Mouse (Mus musculus) CH12.LX (cell line): ENCODE data around the gene Ctnna2. TPM values are rescaled to one million over a fixed set of nuclear protein-coding genes. Genes with fewer than 3 reads are reported as not detected.

ENCODE experiments used
- DNase-seq: peaks from one replicate; pipeline ENCODE4 v3.0.0-alpha.2; 2013; ENCODE audit errors: extremely low read depth
- H3K27ac ChIP-seq: 2 replicates; pipeline ENCODE4 v1.5.1; 2012; ENCODE audit warnings: low read depth, mild to moderate bottlenecking, control low read depth, moderate library complexity; ENCODE audit not compliant: insufficient read depth
- H3K27me3 ChIP-seq: replicated peaks from 2 replicates; pipeline ENCODE3; 2012; ENCODE audit warnings: inconsistent platforms
- H3K36me3 ChIP-seq, 2 experiments: replicated peaks in 1 of 2; 2 replicates each; pipeline versions ENCODE3 to v1.6.1; 2012; ENCODE audit warnings: inconsistent platforms in 1 of 2, low read length in 1 of 2, mild to moderate bottlenecking in 1 of 2, mixed read lengths in 1 of 2, moderate library complexity in 1 of 2; ENCODE audit not compliant: control insufficient read depth in 1 of 2, insufficient read depth in 1 of 2
- H3K4me1 ChIP-seq, 2 experiments: 2 replicates each; pipeline ENCODE4 v1.6.1; 2012; ENCODE audit warnings: inconsistent platforms in 1 of 2, moderate library complexity in 1 of 2; ENCODE audit not compliant: insufficient read depth in 2 of 2, control insufficient read depth in 1 of 2
- H3K4me2 ChIP-seq: 2 replicates; pipeline ENCODE4 v1.6.1; 2012; ENCODE audit warnings: low read depth, mild to moderate bottlenecking, control low read depth; ENCODE audit not compliant: poor library complexity, insufficient read depth, severe bottlenecking
- H3K4me3 ChIP-seq, 3 experiments: fragments of 150-350 bp in 1 of 3; sonication (generic) in 1 of 3; replicated peaks in 1 of 3; 2 replicates each; pipeline versions ENCODE3 to v1.5.1; 2011 to 2012; ENCODE audit warnings: low read depth in 2 of 3, low read length in 2 of 3, mild to moderate bottlenecking in 2 of 3, moderate library complexity in 2 of 3, control low read depth in 1 of 3, improper control_type of control experiment in 1 of 3, inconsistent platforms in 1 of 3, mixed read lengths in 1 of 3; ENCODE audit not compliant: poor library complexity in 1 of 3
- H3K79me2 ChIP-seq: replicated peaks from 2 replicates; pipeline ENCODE4 v1.6.1; 2012; ENCODE audit warnings: mild to moderate bottlenecking, moderate library complexity; ENCODE audit not compliant: control insufficient read depth, poor library complexity, insufficient read depth, severe bottlenecking; ENCODE audit errors: extremely low read depth
- H3K9ac ChIP-seq: 2 replicates; pipeline ENCODE4 v1.6.1; 2012; ENCODE audit warnings: low read depth, mild to moderate bottlenecking, control low read depth, moderate library complexity; ENCODE audit not compliant: insufficient read depth
- H3K9me3 ChIP-seq: replicated peaks from 2 replicates; pipeline ENCODE3; 2012; ENCODE audit warnings: low read length, inconsistent platforms, mixed read lengths
- BHLHE40 ChIP-seq: IDR thresholded peaks from 2 replicates; pipeline ENCODE4 v1.6.1; 2011; ENCODE audit warnings: mild to moderate bottlenecking, low read depth, low read length, improper control_type of control experiment
- CHD1 ChIP-seq: IDR thresholded peaks from 2 replicates; pipeline ENCODE4 v1.6.1; 2012; ENCODE audit warnings: low read depth, low read length, improper control_type of control experiment, inconsistent platforms
- CHD2 ChIP-seq: IDR thresholded peaks from 2 replicates; pipeline ENCODE4 v1.6.1; 2011; ENCODE audit warnings: low read length, improper control_type of control experiment
- E2F4 ChIP-seq: IDR thresholded peaks from 2 replicates; pipeline ENCODE4 v1.6.1; 2011; ENCODE audit warnings: low read depth, low read length, improper control_type of control experiment; ENCODE audit not compliant: insufficient replicate concordance
- ETS1 ChIP-seq: conservative IDR thresholded peaks from 2 replicates; pipeline ENCODE4 v1.6.1; 2012; ENCODE audit warnings: low read depth, mild to moderate bottlenecking, inconsistent platforms, low read length, improper control_type of control experiment, moderate library complexity
- HCFC1 ChIP-seq: IDR thresholded peaks from 2 replicates; pipeline ENCODE4 v1.6.1; 2012; ENCODE audit warnings: low read depth, mild to moderate bottlenecking, inconsistent platforms, low read length, improper control_type of control experiment
- IRF4 ChIP-seq: IDR thresholded peaks from 2 replicates; pipeline ENCODE4 v1.6.1; 2014; ENCODE audit warnings: low read depth, mild to moderate bottlenecking, inconsistent platforms, low read length, improper control_type of control experiment
- MYC ChIP-seq: IDR thresholded peaks from 2 replicates; pipeline ENCODE4 v1.6.1; 2011; ENCODE audit warnings: low read depth, mild to moderate bottlenecking, improper control_type of control experiment, low read length
- NELFE ChIP-seq: IDR thresholded peaks from 2 replicates; pipeline ENCODE4 v1.6.1; 2011; ENCODE audit warnings: low read depth, low read length, improper control_type of control experiment
- NRF1 ChIP-seq: IDR thresholded peaks from 2 replicates; pipeline ENCODE4 v1.6.1; 2014; ENCODE audit warnings: low read depth, mild to moderate bottlenecking, inconsistent platforms, low read length, improper control_type of control experiment, moderate library complexity
- POLR2AphosphoS2 ChIP-seq: IDR thresholded peaks from 2 replicates; pipeline ENCODE4 v1.6.1; 2011; ENCODE audit warnings: low read depth, low read length, improper control_type of control experiment
- RAD21 ChIP-seq: IDR thresholded peaks from 2 replicates; pipeline ENCODE4 v1.6.1; 2011; ENCODE audit warnings: low read depth, mild to moderate bottlenecking, low read length, improper control_type of control experiment, moderate library complexity
- SIN3A ChIP-seq: IDR thresholded peaks from 2 replicates; pipeline ENCODE4 v1.6.1; 2012; ENCODE audit warnings: low read length, improper control_type of control experiment, inconsistent platforms
- TBP ChIP-seq: conservative IDR thresholded peaks from 2 replicates; pipeline ENCODE4 v1.6.1; 2011; ENCODE audit warnings: low read depth, low read length, improper control_type of control experiment
- TCF12 ChIP-seq: IDR thresholded peaks from 2 replicates; pipeline ENCODE4 v1.6.1; 2014; ENCODE audit warnings: low read depth, mild to moderate bottlenecking, inconsistent platforms, low read length, improper control_type of control experiment
- ZNF384 ChIP-seq: IDR thresholded peaks from 2 replicates; pipeline ENCODE4 v1.6.1; 2012; ENCODE audit warnings: low read depth, low read length, improper control_type of control experiment, inconsistent platforms
- dilution Hi-C: fragments of 300-500 bp; cut with MboI; formaldehyde crosslinking; loops from 2 replicates; pipeline ENCODE4 v1.14.3; 2020; ENCODE audit warnings: low sequenced_read_pairs; ENCODE audit not compliant: extremely low pct_unique_long_range_greater_than_20kb, extremely low pct_ligation_motif_present
- in situ Hi-C: fragments of 300-500 bp; cut with MboI; formaldehyde crosslinking; loops from 3 replicates; pipeline ENCODE4 v1.14.3; 2019; ENCODE audit warnings: low sequenced_read_pairs, low pct_ligation_motif_present, low pct_unique_long_range_greater_than_20kb, mixed read lengths
- polyA plus RNA-seq: library from polyadenylated mRNA; unstranded; fragments of >175 nt; gene quantifications from 2 replicates; pipeline ENCODE4 v1.2.1, GENCODE M21; 2012; ENCODE audit warnings: low read depth; ENCODE audit not compliant: insufficient read length
- total RNA-seq, 2 experiments: library from RNA; depleted of rRNA; stranded (reverse); fragments of 300-350 nt in 1 of 2; fragments of >200 nt in 1 of 2; gene quantifications; 2 replicates each; pipeline ENCODE4 v1.2.3; 2012 to 2014

The Ctnna2 gene
- total and polyA plus RNA-seq, 3 experiments = not detected

DNA sequence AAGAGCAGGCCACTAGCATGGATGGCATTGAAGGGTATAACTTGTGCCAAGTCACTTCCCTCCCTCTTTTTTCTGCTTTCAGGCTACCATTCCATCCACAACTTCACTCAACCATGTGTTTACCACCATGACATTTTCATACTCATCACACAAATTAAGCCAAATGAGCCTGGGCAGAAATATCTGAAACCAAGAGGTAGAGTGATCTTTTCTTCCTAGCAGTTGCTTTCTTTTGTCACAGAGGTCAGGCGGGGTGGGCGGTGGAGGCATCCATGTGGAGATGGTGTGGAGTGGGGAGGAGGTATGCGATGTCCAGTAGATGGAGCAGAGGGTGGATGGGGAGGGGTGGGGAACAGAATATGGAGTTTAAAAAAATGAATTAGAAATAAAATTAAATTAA, 672.7 kb downstream of the Ctnna2 start:
- TF ChIP-seq SIN3A (no peak), RAD21 (no peak), HCFC1 (no peak), POLR2AphosphoS2 (no peak), TCF12 (no peak), IRF4 (no peak), MYC (no peak), NELFE (no peak), CHD2 (no peak), BHLHE40 (no peak), TBP (no peak), CHD1 (no peak), E2F4 (no peak), NRF1 (no peak)
- no peak overlapping the region for H3K9ac ChIP-seq
- H3K27ac ChIP-seq = no peak overlapping the region
- DNase-seq = no peak
- in situ Hi-C loops = no loop called here
- H3K9me3 ChIP-seq = peaks cover 38% of the 10 kb centered on the region
- no peak overlapping the region for H3K4me2 ChIP-seq
- H3K27me3 ChIP-seq = no peaks in the 10 kb centered on the region
- H3K79me2 ChIP-seq = no peaks in the 10 kb centered on the region
- dilution Hi-C loops = no loop called here
- H3K4me1 ChIP-seq = no peaks in the 10 kb centered on the region
- no peak overlapping the region for H3K4me3 ChIP-seq
- H3K36me3 ChIP-seq = no peaks in the 10 kb centered on the region

DNA sequence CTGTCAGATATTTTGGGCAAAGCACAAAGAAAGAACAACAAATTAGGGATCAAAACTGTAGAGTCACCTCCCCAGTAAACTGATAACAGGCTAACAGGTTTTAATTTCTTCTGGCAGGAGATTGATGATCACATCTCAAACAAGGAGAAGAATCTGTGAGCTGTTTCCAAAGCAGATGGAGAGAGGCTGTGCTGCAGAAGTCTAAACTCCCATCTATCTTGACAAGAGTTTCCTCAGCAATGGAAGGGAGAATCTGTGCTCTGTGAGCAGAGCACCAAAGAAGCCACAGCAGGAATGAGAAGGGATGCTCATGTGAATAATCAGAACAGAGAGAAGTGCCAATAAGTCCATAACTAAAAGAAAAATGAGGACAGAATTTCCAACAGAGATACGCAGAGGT, 678.2 kb downstream of the Ctnna2 start:
- H3K79me2 ChIP-seq = no peaks in the 10 kb centered on the region
- H3K27ac ChIP-seq = no peak overlapping the region
- no peak overlapping the region for H3K4me3 ChIP-seq
- dilution Hi-C loops = no loop called here
- no peak for TF ChIP-seq TBP
- no peak for DNase-seq
- peaks cover 32% of the 10 kb centered on the region for H3K9me3 ChIP-seq
- no peak overlapping the region for H3K4me2 ChIP-seq
- H3K4me1 ChIP-seq = no peaks in the 10 kb centered on the region
- H3K9ac ChIP-seq = no peak overlapping the region
- H3K27me3 ChIP-seq = no peaks in the 10 kb centered on the region
- no peaks in the 10 kb centered on the region for H3K36me3 ChIP-seq
- in situ Hi-C loops = no loop called here

DNA sequence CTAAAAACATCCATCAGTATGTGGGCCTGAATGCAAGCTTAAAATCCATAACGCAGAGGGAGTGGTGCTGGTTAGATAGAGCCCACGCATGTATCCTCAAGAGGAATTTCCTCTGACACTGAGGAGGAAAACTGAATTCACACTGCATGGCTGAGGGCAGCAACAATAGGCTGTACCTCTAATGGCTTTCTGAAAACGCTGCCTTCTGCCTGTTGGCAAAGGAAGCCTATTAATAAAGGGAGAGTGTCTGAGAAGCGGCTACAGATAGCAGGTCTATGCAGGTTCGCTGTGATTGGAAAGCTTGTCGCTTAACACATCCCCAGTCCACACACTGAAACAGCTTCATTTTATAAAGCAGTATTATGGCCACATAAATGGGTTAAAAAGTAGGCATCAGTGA, 688.1 kb downstream of the Ctnna2 start:
- Histone ChIP-seq H3K27ac (no peak overlapping the region), H3K4me2 (no peak overlapping the region), H3K79me2 (no peaks in the 10 kb centered on the region), H3K9me3 (peaks cover 49% of the 10 kb centered on the region), H3K36me3 (no peaks in the 10 kb centered on the region), H3K9ac (no peak overlapping the region), H3K4me3 (no peak overlapping the region), H3K27me3 (no peaks in the 10 kb centered on the region), H3K4me1 (no peaks in the 10 kb centered on the region)
- in situ Hi-C loops (no loop called here), dilution Hi-C loops (no loop called here)
- no peak for DNase-seq
- TF ChIP-seq ETS1 = no peak
- TF ChIP-seq ZNF384 = no peak
